Mouse (Mus musculus) liver, adult 2 months (tissue): ENCODE data around the gene 1520401A03Rik.

ENCODE experiments used
- CTCF ChIP-seq: fragments of 200-500 bp; IDR thresholded peaks from 2 replicates; pipeline ENCODE4 v1.5.1; 2011; ENCODE audit warnings: low read depth, low read length, control low read depth
- POLR2A ChIP-seq: fragments of 200-500 bp; IDR thresholded peaks from 2 replicates; pipeline ENCODE4 v1.6.1; 2011; ENCODE audit warnings: low read length, control low read depth; ENCODE audit not compliant: insufficient read depth; ENCODE audit errors: extremely low read depth

DNA sequence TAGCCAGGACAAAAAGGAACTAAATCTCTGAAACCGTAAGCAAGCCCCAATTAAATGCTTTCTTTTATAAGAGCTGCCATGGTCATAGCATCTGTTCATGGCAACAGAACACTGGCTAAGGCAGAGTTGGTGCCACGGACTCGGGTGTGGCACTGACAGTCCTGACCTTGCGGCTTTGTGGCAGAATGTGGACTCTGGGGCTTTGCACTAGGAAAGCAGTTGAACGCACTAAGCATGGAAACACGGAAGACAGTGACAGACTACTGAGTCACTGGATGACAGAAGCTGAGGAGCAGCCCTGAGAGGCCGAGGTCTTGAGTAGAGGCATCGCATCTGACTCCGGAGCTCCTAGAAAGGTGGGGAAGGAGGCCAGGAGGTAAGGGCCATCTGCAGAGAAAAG lies 35.0 kb upstream of the 1520401A03Rik start:
- TF ChIP-seq CTCF (no peak), POLR2A (no peak)
